Mouse (Mus musculus): ENCODE measurements at regions not wholly inside any gene's neighbourhood (a gene's known extent, or its start where the extent isn't known, plus 50 kb on each side); places are given as distances from the start of the nearest gene placed in this dataset.

DNA sequence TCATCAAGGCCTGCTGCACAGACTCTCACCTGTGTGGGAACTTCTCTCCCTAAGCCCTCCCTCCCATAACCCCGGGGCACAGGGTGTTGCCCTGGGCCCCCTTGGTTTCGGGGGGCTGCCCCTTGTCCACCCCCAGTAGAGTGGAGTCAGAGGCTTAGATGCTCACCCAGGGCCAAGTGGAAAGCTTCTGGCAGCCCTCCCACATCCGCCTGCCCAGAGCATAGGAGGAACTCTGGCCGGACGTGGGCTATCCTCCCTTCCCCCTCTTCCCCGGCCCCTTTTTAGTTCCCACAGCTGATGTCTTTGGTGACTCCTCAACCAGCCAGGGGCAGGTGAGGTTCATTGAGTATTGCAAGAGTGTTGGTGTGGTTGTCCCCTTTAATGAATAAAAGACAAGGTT, 125.3 kb upstream of the Rnaseh2b start:
- Histone ChIP-seq H3K27ac (ENCODE audit: insufficient read depth, low read depth, low read length, poor library complexity, severe bottlenecking) (no peak overlapping the region), H3K4me1 (ENCODE audit: control insufficient read depth in 2 of 2, insufficient read depth in 2 of 2, low read length in 2 of 2, poor library complexity in 1 of 2) (no peaks in the 10 kb centered on the region), H3K4me3 (ENCODE audit: insufficient read depth in 1 of 2, low read depth in 1 of 2, low read length in 2 of 2, poor library complexity in 1 of 2, severe bottlenecking in 1 of 2) (no peak overlapping the region), H3K9ac (ENCODE audit: insufficient read depth, low read depth, low read length, poor library complexity, severe bottlenecking) (no peak overlapping the region), H3K9me3 (ENCODE audit: control insufficient read depth, insufficient read depth, low read depth, low read length) (no peaks in the 10 kb centered on the region), H3K36me3 (ENCODE audit: control insufficient read depth, insufficient read depth, low read length, poor library complexity, severe bottlenecking) (no peaks in the 10 kb centered on the region)
- in situ Hi-C loops (cut with MboI; ENCODE audit: low sequenced_read_pairs in 2 of 2, unreplicated experiment in 2 of 2): no loop called here
- no peak for TF ChIP-seq CHD2 (IDR thresholded peaks at IDR 0.05; ENCODE audit: low read depth, low read length)
- no peak for TF ChIP-seq ZNF384 (IDR thresholded peaks at IDR 0.05; ENCODE audit: low read depth, low read length)
- TF ChIP-seq ZC3H11A (IDR thresholded peaks at IDR 0.05; ENCODE audit: borderline replicate concordance, low read depth, low read length): no peak
- no peak for TF ChIP-seq MAFK (IDR thresholded peaks at IDR 0.05; ENCODE audit: insufficient read depth, low read depth, low read length)
- TF ChIP-seq HCFC1 (IDR thresholded peaks at IDR 0.05; ENCODE audit: borderline replicate concordance, insufficient read depth, low read length): no peak
- no peak for DNase-seq (ENCODE audit: low read depth, low spot score)

DNA sequence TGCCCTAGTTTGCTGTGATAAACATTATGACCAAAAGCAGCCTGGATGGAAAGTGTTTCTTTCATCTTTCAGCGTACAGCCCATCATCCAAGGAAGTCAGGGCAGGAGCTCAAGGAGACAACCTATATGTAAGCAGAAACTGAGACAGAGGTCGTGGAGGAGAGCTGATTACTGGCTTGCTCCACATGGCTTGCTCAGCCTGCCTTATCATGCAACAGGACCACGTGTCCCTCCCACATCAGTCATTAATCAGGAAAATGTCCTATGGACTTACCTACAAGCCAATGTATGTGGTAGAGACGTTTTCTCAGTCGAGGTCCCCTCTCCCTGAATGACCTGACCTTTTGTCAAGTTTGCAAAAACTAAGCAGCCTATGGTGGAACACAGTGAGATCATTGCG, 123.7 kb upstream of the Rnaseh2b start:
- Histone ChIP-seq H3K4me1 (ENCODE audit: control insufficient read depth in 2 of 2, insufficient read depth in 2 of 2, low read length in 2 of 2, poor library complexity in 1 of 2) (no peaks in the 10 kb centered on the region), H3K9me3 (ENCODE audit: control insufficient read depth, insufficient read depth, low read depth, low read length) (no peaks in the 10 kb centered on the region), H3K9ac (ENCODE audit: insufficient read depth, low read depth, low read length, poor library complexity, severe bottlenecking) (no peak overlapping the region), H3K36me3 (ENCODE audit: control insufficient read depth, insufficient read depth, low read length, poor library complexity, severe bottlenecking) (no peaks in the 10 kb centered on the region), H3K27ac (ENCODE audit: insufficient read depth, low read depth, low read length, poor library complexity, severe bottlenecking) (no peak overlapping the region), H3K4me3 (ENCODE audit: insufficient read depth in 1 of 2, low read depth in 1 of 2, low read length in 2 of 2, poor library complexity in 1 of 2, severe bottlenecking in 1 of 2) (no peak overlapping the region)
- TF ChIP-seq HCFC1 (IDR thresholded peaks at IDR 0.05; ENCODE audit: borderline replicate concordance, insufficient read depth, low read length): no peak
- in situ Hi-C loops (cut with MboI; ENCODE audit: low sequenced_read_pairs in 2 of 2, unreplicated experiment in 2 of 2): no loop called here
- no peak for DNase-seq (ENCODE audit: low read depth, low spot score)

DNA sequence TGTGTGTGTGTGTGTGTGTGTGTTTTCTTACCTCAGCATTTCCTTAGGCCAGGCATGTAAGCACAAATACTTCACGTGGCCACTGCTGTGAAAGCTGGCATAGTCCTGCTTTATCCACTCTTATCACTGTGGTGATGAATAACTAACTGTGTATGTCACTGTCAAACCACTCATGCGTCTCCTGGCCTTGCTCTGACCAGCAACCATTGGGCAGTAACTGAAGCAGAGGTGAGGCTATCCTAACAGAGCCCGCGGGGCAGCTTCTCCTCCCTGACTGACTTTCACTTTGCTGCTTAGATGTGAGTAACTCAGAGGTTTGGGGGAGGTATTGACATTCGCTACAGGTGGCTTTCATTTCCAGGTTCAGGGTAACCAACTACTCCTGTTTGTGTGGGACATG, 122.0 kb upstream of the Rnaseh2b start:
- in situ Hi-C loops (cut with MboI; ENCODE audit: low sequenced_read_pairs in 2 of 2, unreplicated experiment in 2 of 2): no loop called here
- H3K4me3 ChIP-seq (ENCODE audit: insufficient read depth in 1 of 2, low read depth in 1 of 2, low read length in 2 of 2, poor library complexity in 1 of 2, severe bottlenecking in 1 of 2): no peak overlapping the region
- no peaks in the 10 kb centered on the region for H3K9me3 ChIP-seq (ENCODE audit: control insufficient read depth, insufficient read depth, low read depth, low read length)
- no peaks in the 10 kb centered on the region for H3K4me1 ChIP-seq (ENCODE audit: control insufficient read depth in 2 of 2, insufficient read depth in 2 of 2, low read length in 2 of 2, poor library complexity in 1 of 2)
- no peak for TF ChIP-seq ZC3H11A (IDR thresholded peaks at IDR 0.05; ENCODE audit: borderline replicate concordance, low read depth, low read length)
- no peak for TF ChIP-seq CHD2 (IDR thresholded peaks at IDR 0.05; ENCODE audit: low read depth, low read length)
- TF ChIP-seq ZNF384 (IDR thresholded peaks at IDR 0.05; ENCODE audit: low read depth, low read length): no peak
- no peak for TF ChIP-seq MAFK (IDR thresholded peaks at IDR 0.05; ENCODE audit: insufficient read depth, low read depth, low read length)
- TF ChIP-seq HCFC1 (IDR thresholded peaks at IDR 0.05; ENCODE audit: borderline replicate concordance, insufficient read depth, low read length): no peak
- H3K27ac ChIP-seq (ENCODE audit: insufficient read depth, low read depth, low read length, poor library complexity, severe bottlenecking): no peak overlapping the region
- H3K9ac ChIP-seq (ENCODE audit: insufficient read depth, low read depth, low read length, poor library complexity, severe bottlenecking): no peak overlapping the region
- H3K36me3 ChIP-seq (ENCODE audit: control insufficient read depth, insufficient read depth, low read length, poor library complexity, severe bottlenecking): no peaks in the 10 kb centered on the region
- no peak for DNase-seq (ENCODE audit: low read depth, low spot score)

DNA sequence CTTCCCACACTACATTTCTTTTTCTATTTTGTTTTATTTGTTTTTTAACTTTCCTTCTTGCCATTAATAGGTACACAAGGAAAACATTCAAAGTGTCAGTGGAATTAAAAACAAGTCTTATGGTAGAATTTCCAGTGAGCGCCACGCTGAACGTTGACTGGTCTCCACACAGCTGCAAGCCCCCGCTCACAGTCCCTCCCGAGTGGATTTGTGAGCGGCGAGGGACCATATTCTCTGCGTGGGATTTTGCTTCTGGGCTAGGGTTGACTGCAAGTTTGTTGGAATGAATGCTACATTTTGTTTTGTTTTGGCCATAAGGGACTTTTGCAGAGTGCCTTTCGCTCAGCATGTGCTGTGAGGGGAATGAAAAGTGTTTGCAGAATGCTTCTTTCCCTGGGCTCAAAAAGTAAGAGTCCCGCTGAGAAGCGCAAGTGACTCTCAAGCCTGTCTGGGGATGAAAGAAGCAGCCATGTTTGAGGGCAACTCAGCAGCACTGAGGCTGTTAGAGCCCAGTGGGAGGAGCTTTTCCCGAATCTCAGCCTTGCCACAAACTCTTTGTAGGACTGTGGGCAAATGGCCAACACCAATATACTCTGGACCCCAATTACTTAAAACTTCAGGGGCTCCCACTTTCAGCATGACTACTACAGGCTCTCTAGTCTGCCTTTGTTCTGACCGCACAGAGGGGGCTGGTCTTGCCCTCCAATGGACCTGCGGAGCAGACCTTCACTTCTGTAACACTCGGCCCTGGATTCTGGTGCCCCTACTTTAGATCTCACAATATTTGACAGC, 120.9 kb upstream of the Rnaseh2b start:
- no peaks in the 10 kb centered on the region for H3K9me3 ChIP-seq (ENCODE audit: control insufficient read depth, insufficient read depth, low read depth, low read length)
- H3K27ac ChIP-seq (ENCODE audit: insufficient read depth, low read depth, low read length, poor library complexity, severe bottlenecking): no peak overlapping the region
- no peak overlapping the region for H3K9ac ChIP-seq (ENCODE audit: insufficient read depth, low read depth, low read length, poor library complexity, severe bottlenecking)
- no peaks in the 10 kb centered on the region for H3K4me1 ChIP-seq (ENCODE audit: control insufficient read depth in 2 of 2, insufficient read depth in 2 of 2, low read length in 2 of 2, poor library complexity in 1 of 2)
- H3K36me3 ChIP-seq (ENCODE audit: control insufficient read depth, insufficient read depth, low read length, poor library complexity, severe bottlenecking): no peaks in the 10 kb centered on the region
- no peak overlapping the region for H3K4me3 ChIP-seq (ENCODE audit: insufficient read depth in 1 of 2, low read depth in 1 of 2, low read length in 2 of 2, poor library complexity in 1 of 2, severe bottlenecking in 1 of 2)
- in situ Hi-C loops (cut with MboI; ENCODE audit: low sequenced_read_pairs in 2 of 2, unreplicated experiment in 2 of 2): no loop called here
- DNase-seq (ENCODE audit: low read depth, low spot score): no peak
- TF ChIP-seq HCFC1 (IDR thresholded peaks at IDR 0.05; ENCODE audit: borderline replicate concordance, insufficient read depth, low read length): no peak
- TF ChIP-seq ZC3H11A (IDR thresholded peaks at IDR 0.05; ENCODE audit: borderline replicate concordance, low read depth, low read length): no peak
- no peak for TF ChIP-seq MAFK (IDR thresholded peaks at IDR 0.05; ENCODE audit: insufficient read depth, low read depth, low read length)
- TF ChIP-seq ZNF384 (IDR thresholded peaks at IDR 0.05; ENCODE audit: low read depth, low read length): no peak
- TF ChIP-seq CHD2 (IDR thresholded peaks at IDR 0.05; ENCODE audit: low read depth, low read length): no peak

Measured in ES-E14 (cell line).